Mouse (Mus musculus) heart, postnatal 10 days (tissue): ENCODE measurements at regions not wholly inside any gene's neighbourhood (a gene's known extent, or its start where the extent isn't known, plus 50 kb on each side); places are given as distances from the start of the nearest gene placed in this dataset.
"Not testable (repeated sequence)": the region's sequence is repeated elsewhere in the genome, so short reads cannot be mapped to it uniquely, and the experiment has no call there.

Source experiments
- DNase-seq, 2 experiments: peaks; one replicate each; pipeline ENCODE4 v3.0.0; 2021
- intact Hi-C: fragments of 180-260 bp; cut with DNase I; formaldehyde crosslinking; loops from one replicate; pipeline ENCODE4 v1.15.1; 2025

GRCm38 (mm10) chr5:77816759-77817280 is 409.0 kb upstream of the Igfbp7 start:
- no peak for DNase-seq
- intact Hi-C loops = no loop called here

GRCm38 (mm10) chr5:77809844-77810243 is 402.0 kb upstream of the Igfbp7 start:
- DNase-seq = no peak
- intact Hi-C loops = no loop called here

GRCm38 (mm10) chr5:77807726-77808125 is 399.9 kb upstream of the Igfbp7 start:
- DNase-seq = peak; percentile 38 to 72
- intact Hi-C loops = no loop called here

- DNase-seq = no peak
- intact Hi-C loops = no loop called here
These were observed 398.7 kb upstream of the Igfbp7 start for GRCm38 (mm10) chr5:77806334-77807157.

- DNase-seq = no peak
- intact Hi-C loops = no loop called here
These were observed 398.0 kb upstream of the Igfbp7 start for GRCm38 (mm10) chr5:77805796-77806195.

- intact Hi-C loops = no loop called here
- DNase-seq = no peak
These were observed 397.5 kb upstream of the Igfbp7 start for GRCm38 (mm10) chr5:77805303-77805702.

- intact Hi-C loops = loop anchor here (5.0 kb wide), 1 partner anchor 342 kb away; no protein-coding TSS in a partner anchor
- no peak for DNase-seq
These were observed 396.3 kb upstream of the Igfbp7 start for GRCm38 (mm10) chr5:77804113-77804512.

- intact Hi-C loops = loop anchor here (5.0 kb wide), 1 partner anchor 341 kb away; no protein-coding TSS in a partner anchor
- DNase-seq = peak; percentile 18 to 53
These were observed 395.7 kb upstream of the Igfbp7 start for GRCm38 (mm10) chr5:77803562-77803961.

- DNase-seq = no peak
- intact Hi-C loops = no loop called here
These were observed 389.1 kb upstream of the Igfbp7 start for GRCm38 (mm10) chr5:77796960-77797359.

GRCm38 (mm10) chr5:77795766-77796165 is 387.9 kb upstream of the Igfbp7 start:
- DNase-seq = no peak
- intact Hi-C loops = no loop called here

GRCm38 (mm10) chr5:77783953-77784352 is 376.1 kb upstream of the Igfbp7 start:
- intact Hi-C loops = no loop called here
- DNase-seq = no peak

GRCm38 (mm10) chr5:77762426-77763042 is 354.7 kb upstream of the Igfbp7 start:
- peak; percentile 1 to 4 for DNase-seq
- intact Hi-C loops = no loop called here

GRCm38 (mm10) chr5:77762013-77762412 is 354.2 kb upstream of the Igfbp7 start:
- intact Hi-C loops = no loop called here
- no peak for DNase-seq

- intact Hi-C loops = no loop called here
- DNase-seq = no peak
These were observed 341.1 kb upstream of the Igfbp7 start for GRCm38 (mm10) chr5:77748933-77749332.

GRCm38 (mm10) chr5:77746604-77747003 is 338.8 kb upstream of the Igfbp7 start:
- intact Hi-C loops = no loop called here
- no peak for DNase-seq

GRCm38 (mm10) chr5:77743467-77743866 is 335.6 kb upstream of the Igfbp7 start:
- intact Hi-C loops = no loop called here
- DNase-seq = no peak

- DNase-seq, intact Hi-C loops: not testable (repeated sequence)
These were observed 322.4 kb upstream of the Igfbp7 start for GRCm38 (mm10) chr5:77730286-77730685.

GRCm38 (mm10) chr5:77681592-77681991 is 273.8 kb upstream of the Igfbp7 start:
- DNase-seq = no peak
- intact Hi-C loops = no loop called here

- intact Hi-C loops = no loop called here
- DNase-seq = no peak
These were observed 264.5 kb upstream of the Igfbp7 start for GRCm38 (mm10) chr5:77672073-77672924.

- intact Hi-C loops = no loop called here
- DNase-seq = no peak
These were observed 255.3 kb upstream of the Igfbp7 start for GRCm38 (mm10) chr5:77663096-77663495.

GRCm38 (mm10) chr5:77659016-77659415 is 251.2 kb upstream of the Igfbp7 start:
- intact Hi-C loops = no loop called here
- DNase-seq = no peak
